Mouse (Mus musculus) 3T3-L1 (cell line): ENCODE measurements around the gene Flot2.
"Not testable (repeated sequence)": the region's sequence is repeated elsewhere in the genome, so short reads cannot be mapped to it uniquely, and the experiment has no call there.

Experiments used
- DNase-seq: peaks from one replicate; pipeline ENCODE4 v3.0.0-alpha.2; 2015; ENCODE audit warnings: low read depth, low spot score

Gene Flot2

DNA sequence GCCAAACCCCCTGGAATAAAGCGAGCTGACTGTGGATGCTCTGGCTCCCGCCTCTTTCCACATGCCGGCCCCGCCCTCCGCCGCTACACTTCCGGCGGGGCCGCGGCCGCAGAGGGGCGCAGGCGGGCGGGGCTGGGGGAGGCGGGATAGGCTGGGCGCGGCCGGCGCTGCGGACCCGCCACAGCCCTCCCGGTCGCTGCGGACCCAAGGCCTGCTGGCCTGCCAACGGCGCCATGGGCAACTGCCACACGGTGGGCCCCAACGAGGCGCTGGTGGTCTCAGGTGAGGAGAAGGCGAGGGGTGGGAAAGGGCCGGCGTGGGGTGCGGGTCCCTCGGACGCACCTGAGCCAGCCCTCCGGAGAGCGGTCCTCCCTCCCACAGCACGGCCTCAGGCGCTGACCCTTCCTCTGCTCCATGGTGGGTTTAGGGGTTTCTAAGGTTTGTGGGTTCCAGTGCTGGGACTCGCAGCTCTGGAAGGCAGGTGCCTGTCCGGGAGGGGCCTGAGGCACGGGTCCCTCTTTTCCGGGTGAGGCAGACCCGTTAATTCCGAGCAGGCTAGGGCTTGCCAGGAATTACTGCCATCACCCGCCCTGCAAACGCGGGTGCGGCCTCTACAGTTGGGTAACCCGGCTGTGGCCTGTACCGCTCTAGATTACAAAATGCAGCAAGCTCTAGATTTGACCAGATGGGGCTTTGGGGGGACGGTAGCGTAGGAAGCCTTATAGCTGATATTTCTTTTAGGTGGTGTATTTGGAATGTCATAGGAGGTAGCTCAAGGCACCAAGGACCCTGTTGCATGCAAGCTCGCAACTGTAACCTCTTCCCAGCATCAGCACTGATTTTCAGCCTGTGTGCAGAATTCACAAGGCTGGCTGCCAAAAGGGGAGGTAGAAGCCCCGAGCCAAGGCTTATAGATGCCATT, at the start of gene Flot2:
Flot2 (plus strand) TSS at position 101 of the 922 bp plus-strand sequence.
- DNase-seq, result peak; percentile 71

DNA sequence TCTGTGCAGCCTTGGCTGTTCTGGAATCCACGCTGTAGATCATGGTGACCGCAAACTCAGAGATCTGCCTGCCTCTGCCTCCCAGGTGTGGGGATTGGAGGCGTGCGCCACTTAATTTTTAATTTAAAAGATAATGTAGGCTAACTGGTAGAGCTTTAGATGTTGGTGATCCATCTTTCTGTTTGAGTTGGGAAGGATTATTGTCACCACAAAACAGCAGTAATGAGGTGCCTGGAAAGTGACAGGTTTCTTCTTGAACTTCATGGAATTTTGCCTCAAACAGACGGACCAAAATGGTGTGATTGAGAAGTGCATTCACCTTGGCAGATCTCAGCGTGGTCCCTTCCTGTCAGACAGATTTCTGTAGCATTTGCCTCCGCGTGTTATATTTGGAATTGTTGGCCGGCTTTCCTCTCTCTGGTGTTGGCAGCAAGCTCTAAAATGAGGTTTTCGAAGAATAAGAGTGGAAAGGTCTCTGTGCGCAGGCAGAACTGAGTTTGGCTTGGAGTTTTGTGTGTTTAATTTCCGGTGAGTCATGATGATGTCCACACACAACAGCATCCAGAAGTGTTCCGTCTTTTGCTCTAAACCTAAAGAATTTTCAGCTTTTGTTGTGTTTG, 48.5 kb upstream of the Flot2 start:
- no peak for DNase-seq

DNA sequence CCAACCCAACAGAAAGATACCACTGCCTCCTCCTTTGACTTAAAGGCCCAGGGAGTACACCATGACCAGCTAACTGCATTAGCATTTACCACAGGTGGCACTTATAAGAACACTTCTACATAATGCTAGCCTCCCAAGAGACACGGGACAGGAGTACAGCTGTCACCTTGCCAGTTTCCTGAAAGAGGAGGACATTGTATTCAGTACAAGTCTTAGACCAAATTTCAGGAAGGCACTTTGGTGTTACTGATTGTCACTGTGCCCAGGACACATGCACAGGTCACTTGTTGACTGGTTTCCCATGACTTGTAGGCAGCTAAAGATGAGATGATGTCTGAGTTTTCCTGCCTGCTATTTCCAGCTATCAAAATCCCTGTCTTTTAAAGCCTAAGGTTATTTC, 42.2 kb upstream of the Flot2 start:
- no peak for DNase-seq

DNA sequence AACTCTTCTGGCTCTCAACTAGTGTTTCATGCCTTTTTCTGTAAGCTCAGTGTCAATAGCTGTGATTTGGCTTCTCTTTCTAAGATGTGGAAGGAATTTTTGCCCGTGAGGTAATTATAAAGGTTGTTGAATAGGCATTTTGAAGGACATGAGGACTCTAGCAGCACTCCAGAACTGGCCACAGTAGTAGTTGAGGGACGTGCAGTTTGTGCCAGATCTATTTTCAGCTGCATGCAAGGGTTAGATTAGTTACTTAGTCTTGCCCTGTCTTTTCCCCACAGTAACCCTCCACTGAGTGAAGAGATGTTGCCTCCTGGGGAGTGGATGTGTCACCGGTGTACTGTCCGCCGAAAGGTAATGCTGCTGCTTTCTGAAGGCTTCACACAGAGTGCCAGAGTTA, 31.3 kb upstream of the Flot2 start:
- no peak for DNase-seq

DNA sequence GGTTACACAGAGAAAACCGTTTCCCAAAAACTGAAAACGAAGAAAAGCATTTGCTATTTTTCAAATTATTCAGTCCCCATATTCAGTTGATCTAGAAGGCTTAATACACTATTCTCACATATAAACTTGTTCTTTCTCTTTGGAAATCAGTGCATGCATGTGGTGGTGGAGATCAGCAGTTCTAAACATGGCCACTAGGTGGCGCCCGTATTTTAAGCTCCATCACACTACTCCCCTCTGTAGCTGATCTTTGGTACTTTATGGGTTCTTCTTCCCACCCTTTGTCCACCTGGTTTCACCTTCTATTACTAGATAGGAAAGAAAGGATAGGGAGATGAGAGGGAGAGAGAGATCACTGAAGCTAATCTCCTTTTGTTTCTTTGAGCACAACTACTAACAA, 18.1 kb upstream of the Flot2 start:
- peak; percentile 87 for DNase-seq

DNA sequence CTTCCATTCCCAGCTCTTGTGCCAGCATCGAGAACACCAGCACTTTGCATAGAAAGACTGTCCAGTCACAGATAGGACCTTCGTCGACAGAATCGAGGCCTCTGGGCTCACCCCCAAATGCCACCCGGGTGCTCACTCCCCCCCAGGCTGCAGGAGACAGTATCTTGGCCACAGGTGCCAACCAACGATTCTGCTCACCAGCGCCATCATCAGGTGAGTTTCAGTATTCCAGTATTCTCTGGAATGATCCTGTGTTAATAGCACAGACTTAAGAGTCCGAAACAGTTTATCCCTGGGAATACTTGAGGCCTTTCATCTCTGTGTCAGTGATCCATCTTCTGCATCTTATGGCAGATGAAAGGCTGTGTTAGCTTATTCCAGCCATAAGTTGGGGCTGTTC, 14.1 kb upstream of the Flot2 start:
- peak; percentile 56 for DNase-seq

DNA sequence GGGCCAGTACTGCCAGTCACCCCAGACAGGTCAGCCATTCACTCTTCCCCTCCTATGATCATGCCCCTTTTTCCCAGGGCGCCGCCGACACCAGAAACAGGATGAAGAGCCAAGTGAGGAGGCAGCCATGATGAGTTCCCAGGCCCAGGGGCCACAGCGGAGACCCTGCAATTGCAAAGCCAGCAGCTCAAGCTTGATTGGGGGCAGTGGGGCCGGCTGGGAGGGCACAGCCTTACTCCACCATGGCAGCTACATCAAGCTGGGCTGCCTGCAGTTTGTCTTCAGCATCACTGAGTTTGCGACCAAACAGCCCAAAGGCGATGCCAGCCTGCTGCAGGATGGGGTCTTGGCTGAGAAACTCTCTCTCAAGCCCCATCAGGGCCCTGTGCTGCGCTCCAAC, 8.5 kb upstream of the Flot2 start:
- no peak for DNase-seq

DNA sequence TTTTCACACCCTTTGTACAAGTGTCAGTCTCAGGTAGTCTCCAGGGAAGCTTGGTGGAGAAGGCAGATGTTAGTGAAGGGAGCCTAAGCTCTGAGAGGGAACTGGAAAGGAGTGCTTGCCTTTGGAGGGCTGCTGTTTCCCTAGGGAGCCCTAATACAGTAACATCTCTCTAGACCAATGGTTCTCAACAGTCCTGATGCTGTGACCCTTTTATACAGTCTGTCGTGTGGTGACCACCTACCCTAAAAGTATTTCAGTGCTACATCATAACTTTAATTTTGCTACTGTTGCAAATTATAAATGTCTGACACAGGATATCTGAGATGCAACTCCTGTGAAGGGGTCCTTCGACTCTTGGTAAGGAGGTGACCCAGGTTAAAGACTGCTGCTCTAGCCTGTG, 7.1 kb upstream of the Flot2 start:
- DNase-seq, result peak; percentile 8

DNA sequence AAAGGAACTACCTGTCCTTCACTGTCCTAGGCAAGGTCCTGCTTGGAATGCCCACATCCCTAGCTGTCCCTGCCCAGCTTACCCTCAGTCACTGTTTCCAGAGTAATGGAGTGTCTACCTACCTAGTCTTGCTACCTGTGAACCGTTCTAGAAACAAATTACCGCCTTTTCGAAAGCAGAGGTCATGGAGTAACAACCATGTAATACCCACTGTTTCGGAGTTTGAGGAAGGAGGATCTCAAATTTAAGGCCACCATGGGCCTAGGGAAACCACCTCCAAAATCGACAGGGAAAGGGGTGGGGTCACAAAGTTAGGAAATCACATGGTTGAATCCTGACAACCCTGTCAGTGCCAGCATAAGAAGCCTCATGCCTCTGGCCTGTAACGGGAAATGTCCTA, 6.3 kb upstream of the Flot2 start:
- peak; percentile 21 for DNase-seq

DNA sequence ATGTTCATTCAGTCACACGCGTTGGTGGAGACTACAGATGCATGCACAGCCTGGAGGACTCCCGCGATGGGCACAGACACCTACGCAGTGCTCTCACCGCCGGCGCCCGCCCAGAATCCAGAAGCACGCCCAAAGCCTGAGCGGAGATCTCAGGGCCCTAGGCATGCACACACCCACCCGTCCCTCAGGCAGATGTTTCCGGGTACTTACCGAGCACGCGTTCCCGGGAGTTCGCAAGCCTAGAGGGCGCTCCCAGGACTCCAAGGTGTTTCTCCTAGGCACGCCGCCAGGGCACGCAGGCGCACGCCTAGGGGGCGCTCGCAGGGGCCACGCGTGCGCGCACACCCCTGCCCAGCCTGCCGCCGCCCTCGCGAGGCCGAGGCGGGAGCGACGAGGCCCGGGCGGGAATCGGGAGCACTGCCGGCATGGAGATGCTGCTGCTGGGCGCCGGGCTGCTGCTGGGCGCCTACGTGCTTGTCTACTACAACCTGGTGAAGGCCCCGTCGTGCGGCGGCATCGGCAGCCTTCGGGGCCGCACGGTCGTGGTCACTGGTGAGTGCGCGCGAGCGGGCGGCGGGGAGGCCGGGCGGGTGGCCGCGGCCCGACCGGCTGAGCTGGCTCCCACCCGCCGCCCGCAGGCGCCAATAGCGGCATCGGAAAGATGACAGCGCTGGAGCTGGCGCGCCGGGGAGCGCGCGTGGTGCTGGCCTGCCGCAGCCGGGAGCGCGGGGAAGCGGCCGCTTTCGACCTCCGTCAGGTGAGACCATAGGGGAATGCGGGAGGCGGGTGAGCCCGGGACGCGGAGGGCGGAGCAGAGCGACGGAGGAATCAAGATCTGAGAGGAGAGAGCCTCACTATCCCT, 5.6 kb upstream of the Flot2 start, which contains the start of gene Dhrs13:
Dhrs13 (plus strand) TSS at position 334 of the 862 bp plus-strand sequence.
- peak; percentile 89 for DNase-seq

DNA sequence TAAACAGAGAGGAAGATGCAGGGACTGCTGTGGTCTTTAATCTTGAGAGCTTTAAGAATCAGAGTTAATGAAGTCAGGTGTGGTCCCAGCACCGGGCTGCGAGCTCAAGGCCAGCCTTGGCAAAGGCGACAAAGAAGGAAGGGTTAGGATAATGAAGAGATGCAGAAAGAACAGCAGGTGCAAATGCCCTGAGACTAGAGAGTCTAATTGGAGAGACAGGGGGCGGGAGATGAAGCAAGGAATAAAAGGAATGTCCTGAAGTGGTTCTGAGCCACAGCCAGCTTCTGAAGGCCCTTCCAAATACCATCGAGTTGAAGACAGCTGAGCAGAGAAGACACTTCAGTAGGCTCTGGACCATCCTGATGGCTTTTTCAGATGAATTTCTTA, 4.9 kb upstream of the Flot2 start:
- peak; percentile 25 for DNase-seq

DNA sequence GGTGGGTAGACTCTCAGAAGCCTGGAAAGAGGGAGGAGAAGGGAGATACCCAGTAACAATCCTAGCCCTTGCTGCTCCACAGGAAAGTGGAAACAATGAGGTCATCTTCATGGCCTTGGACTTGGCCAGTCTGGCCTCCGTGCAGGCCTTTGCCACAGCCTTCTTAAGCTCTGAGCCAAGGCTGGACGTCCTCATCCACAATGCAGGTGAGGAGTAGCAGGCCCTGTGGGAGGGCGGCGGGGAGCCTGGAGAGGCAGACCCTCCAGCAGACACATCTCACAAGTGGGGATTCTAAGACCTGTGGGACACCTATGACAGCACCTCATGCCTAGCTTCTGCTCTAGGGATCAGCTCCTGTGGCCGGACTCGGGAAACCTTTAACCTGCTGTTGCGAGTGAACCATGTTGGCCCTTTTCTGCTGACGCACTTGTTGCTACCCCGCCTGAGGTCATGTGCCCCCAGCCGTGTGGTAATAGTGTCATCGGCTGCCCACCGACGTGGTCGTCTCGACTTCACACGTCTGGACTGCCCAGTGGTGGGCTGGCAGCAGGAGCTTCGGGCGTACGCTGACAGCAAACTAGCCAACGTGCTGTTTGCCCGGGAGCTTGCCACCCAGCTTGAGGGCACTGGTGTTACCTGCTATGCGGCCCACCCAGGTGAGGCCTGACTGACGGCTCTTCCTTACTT, 3.7 kb upstream of the Flot2 start:
- no peak for DNase-seq

DNA sequence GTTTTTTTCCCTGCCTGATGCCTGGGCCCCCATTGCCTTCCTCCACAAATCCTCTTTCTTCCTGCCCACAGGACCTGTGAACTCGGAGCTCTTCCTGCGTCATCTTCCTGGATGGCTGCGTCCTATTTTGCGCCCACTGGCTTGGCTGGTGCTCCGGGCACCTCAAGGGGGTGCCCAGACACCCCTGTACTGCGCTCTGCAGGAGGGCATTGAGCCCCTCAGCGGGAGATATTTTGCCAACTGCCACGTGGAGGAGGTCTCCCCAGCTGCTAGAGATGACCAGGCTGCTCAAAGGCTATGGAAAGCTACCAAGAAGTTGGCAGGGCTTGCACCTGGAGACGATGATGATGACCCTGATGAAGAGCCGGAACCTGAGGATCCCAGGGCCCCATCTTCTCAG, 940 bp upstream of the Flot2 start:
- no peak for DNase-seq

DNA sequence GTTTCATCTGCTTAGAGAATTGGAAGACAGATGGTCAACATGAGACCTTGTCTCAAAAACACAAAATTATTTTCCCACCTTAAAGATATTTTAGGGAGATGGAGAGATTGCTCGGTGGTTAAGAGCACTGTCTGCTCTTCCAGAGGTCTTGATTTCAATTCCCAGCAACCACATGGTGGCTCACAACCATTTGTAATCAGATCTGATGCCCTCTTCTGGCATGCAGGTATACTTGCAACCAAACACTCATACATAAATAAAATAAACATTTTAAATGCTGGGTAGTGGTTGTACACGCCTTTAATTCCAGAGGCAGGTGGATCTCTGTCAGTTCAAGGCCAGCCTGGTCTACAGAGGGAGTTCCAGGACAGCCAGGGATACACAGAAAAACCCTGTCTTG, 3.1 kb downstream of the Flot2 start:
- DNase-seq, result peak; percentile 37

DNA sequence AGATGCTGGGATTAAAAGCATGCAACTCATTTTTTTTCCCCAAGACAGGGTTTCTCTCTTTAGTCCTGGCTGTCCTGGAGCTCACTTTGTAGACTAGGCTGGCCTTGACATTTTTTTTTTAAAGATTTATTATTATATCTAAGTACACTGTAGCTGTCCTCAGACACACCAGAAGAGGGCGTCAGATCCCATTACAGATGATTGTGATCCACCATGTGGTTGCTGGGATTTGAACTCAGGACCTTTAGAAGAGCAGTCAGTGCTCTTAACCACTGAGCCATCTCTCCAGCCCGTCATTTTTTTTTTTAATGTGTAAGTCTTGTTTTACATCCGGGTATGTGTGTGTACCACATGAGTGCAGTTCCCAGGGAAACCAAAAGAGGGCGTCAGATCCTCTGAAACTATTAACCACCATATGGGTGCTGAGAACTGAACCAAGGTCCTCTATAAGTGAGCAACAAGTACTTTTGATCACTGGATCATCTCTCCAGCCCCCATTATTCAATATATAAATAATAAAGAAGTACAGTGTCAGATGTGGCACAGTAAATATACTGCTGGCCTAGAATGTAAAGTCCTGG, 4.6 kb downstream of the Flot2 start:
- not testable (repeated sequence) for DNase-seq

DNA sequence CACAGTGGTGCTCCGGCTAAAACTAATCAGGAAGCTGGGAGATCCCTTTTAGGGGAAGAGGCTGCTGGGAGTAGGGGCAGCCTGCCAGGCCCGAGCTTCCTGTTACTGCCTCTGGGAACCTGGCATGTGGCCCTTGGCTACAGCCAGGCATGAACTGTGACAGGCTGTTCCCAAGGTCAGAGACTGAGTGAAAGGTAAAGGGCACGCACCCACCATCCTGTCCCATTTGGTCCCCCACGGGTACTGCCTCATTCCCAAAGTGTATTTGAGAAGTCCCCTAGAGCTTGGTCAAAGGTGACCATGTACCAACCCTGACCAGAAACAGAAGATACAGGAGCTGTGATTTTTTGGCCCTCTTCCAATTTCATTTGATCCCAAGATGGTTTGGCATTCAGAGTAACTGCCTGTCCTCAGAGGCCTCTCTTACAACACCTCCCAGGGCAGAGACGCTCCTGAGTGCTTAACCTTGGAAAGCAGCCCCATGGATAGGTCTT, 7.1 kb downstream of the Flot2 start:
- peak; percentile 72 for DNase-seq

DNA sequence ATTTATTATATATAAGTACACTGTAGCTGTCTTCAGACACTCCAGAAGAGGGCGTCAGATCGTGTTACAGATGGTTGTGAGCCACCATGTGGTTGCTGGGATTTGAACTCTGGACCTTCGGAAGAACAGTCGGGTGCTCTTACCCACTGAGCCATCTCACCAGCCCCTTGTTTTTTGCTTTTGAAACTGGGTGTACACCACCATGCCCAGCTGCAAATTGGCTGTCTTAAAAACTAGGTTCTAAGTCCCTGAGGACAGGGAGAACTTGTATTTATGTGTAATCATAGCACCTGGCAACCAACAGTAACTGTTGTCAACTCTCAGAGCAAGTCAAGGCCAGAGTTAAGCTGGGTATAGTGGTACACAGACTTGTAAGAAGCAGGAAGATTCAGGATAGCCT, 10.9 kb downstream of the Flot2 start:
- DNase-seq, result not testable (repeated sequence)

DNA sequence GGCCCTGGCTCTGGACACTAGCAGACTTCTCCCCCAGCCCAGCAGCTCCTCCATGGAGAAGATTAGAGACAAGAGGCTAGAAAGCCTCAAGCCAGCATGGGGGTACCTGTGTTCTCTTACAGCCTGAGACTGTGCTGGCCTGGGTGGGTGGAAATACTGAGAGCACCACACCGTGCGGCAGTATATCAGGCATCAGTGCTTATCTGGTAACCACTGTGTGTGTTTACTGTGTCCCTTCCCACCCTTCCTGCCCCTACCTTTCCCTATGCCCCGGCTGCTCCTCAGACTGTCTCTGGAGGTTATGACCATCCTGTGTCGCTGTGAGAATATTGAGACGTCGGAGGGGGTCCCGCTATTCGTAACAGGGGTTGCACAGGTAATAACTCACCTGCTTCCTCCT, 15.3 kb downstream of the Flot2 start:
- DNase-seq, result no peak

DNA sequence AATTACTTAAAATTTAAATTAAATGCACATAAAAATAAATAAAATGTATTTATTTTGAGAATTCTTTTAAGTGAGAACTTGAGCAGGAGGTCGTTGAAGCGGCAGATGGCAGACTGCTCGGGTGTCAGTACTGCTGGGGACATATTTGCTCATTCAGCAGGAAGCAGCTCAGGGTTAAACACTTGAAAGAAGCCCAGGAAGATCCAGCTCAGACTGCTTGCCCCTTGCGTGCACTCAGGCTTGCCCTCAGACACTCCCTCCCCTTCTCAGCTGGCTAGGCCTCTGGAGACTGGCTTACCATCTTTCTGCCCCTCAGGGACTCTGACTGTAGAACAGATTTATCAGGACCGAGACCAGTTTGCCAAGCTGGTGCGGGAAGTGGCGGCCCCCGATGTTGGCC, 19.2 kb downstream of the Flot2 start:
- no peak for DNase-seq

DNA sequence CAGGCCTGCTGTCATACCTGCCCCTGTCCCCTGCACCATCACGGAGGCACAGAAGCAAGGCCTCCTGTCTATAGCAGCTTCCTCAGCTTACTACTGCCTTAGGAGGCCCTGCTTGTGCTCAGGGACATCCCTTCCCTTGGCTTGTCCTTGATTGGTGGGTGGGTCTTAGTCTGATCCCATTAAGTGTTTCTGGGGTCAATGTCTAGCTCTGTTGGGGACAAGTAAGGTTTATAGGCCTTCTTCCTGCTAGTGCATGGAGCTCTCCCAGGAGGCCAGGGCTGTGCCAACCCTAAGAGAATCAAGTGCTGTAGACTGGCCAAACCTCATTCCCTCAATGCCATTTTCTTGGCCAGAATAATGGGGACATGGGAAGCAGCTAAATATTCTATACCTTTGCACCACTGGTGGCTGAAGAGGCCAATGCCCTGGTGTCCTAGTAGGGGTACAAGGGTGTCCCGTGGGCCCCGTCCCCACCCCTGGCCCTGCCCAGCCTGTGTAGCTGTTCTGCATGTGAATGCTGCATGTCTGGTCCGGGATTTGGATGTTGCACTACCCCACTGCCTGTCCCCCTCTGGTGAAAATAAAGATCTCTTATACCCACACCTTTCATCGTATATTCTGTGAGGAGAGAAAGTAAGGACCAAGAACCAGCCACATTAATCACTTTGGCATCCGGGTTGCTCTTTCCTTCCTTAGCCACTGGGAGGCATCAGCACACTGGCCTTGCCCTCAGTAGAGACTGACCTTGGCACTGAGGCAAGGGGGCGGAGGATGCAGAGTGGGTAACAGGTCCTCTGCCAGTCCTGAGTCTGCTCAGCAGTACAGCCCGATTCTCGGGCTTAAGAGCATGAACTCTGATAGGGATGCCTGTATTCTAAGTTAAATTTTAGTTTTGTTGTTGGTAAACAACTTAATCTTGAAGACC, 22.4 kb downstream of the Flot2 start:
- peak; percentile 85 for DNase-seq
